Mouse (Mus musculus) small intestine, adult 2 months (tissue): Measurements from ENCODE around the gene Nrxn1.

ENCODE experiments used
- CTCF ChIP-seq: fragments of 200-500 bp; IDR thresholded peaks from 2 replicates; pipeline ENCODE4 v1.5.1; 2012; ENCODE audit warnings: low read depth, mild to moderate bottlenecking, control low read depth, inconsistent platforms, low read length, moderate library complexity, mixed read lengths; ENCODE audit not compliant: insufficient replicate concordance, insufficient read length; ENCODE audit errors: extremely low read depth
- POLR2A ChIP-seq: fragments of 200-500 bp; IDR thresholded peaks from 2 replicates; pipeline ENCODE4 v1.6.1; 2012; ENCODE audit warnings: low read depth, mild to moderate bottlenecking, control low read depth, inconsistent platforms, low read length, moderate library complexity

DNA sequence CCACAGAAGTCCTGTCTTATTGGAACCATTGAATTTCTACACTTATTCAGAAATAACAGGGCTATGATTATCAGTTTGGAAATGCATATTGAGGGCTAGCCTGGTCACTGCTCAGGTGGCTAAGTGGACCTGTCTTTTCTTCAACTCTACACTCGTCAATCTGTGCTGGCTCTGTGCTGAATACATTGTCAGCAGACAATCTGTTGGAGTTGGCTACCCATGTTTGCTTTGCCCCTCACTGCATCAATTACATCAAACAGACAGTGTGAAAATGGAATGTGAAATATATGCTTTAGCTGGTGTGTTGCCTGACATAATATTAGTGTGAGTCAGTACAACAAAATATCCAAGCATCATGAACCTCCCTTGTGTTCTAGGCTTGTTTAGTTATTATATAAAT lies 438.4 kb downstream of the Nrxn1 start:
- TF ChIP-seq CTCF (no peak), POLR2A (no peak)
